Mouse (Mus musculus) cortical plate, adult 2 months (tissue): ENCODE results near the gene Izumo4.

ENCODE experiments used
- CTCF ChIP-seq: fragments of 200-500 bp; IDR thresholded peaks from 2 replicates; pipeline ENCODE4 v1.5.1; 2011; ENCODE audit warnings: mild to moderate bottlenecking, control low read depth, low read length; ENCODE audit not compliant: insufficient read depth; ENCODE audit errors: extremely low read depth
- POLR2A ChIP-seq: fragments of 200-500 bp; IDR thresholded peaks from 2 replicates; pipeline ENCODE4 v1.6.1; 2011; ENCODE audit warnings: mild to moderate bottlenecking, low read length, control low read depth; ENCODE audit not compliant: insufficient read depth; ENCODE audit errors: extremely low read depth

DNA sequence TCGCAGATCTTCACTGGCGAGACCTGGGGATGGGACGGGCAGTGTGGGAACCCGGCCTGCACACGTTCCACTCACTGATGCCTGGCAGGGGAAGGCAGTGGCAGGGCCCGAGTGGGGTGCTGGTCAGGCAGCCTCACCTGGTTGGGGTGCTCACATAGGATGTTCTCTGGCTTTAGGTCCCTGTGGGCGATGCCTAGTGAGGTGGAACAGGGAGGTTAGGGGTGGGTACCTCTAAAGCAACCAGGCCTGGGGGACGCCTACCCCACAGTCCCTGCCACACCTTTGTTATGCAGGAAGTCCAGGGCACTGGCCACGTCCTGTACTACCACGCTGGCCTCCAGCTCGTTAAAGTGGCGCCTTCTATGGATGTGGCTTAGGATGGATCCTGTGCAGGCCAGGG, 33.0 kb upstream of the Izumo4 start:
- TF ChIP-seq CTCF (no peak), POLR2A (no peak)
